In the genomic region with DNA sequence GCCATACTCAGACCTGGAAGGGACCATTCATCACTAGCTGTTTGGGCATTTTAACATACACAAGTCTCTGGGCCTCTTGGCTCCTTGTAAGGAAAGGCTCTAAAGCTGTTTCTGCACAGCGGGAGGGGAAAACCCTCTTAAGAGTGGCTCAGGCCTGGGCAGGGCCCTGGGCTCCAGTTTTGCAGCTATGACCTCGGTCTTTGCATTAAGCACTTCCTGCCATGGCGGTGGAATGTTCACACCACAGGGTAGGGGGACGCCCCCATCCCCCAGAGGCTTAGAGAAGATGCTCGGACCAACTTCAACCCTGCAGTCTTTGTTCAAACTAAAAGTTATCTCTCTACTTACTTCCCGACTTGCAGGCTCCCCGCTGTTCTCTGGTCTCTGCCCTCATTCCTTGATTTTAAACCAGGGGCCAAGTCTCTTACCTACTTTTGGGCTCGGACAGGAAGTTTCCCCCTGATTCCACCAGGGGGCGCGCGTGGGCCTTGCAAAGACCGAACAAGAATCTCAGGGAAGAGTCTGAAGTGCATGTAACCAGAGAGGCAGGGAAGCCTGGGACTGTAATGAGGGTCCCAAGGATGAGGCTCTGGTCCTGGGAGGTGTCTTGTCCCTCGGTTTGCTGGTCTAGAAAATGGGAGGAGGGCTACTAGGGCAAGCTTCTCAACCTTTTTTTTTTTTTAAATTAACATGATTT, we compare ENCODE assay signal across 9 mouse cellular contexts. TPM values are rescaled to one million over a fixed set of nuclear protein-coding genes. Genes with fewer than 3 reads are reported as not detected.
DNase-seq lines count a peak whose midpoint lies in the region; ATAC-seq and TF ChIP-seq lines count a peak whose summit lies in the region.
"Had no signal": no experiment of that assay in that cellular context is flagged by ENCODE, and none has a peak within 500 bp of the region (broad histone marks: within the 10 kb centered on the region; RNA-seq: fewer than 3 reads in every experiment).

No protein-coding gene starts in this region.

- no peak overlapping the region for H3K9ac ChIP-seq in ES-Bruce4 (ENCODE audit: low read depth, poor library complexity, severe bottlenecking)
- no peak overlapping the region for H3K9ac ChIP-seq in forebrain, embryonic 14.5 days (ENCODE audit: low read length)
- H3K9ac ChIP-seq in lung, embryonic 14.5 days: no peak overlapping the region

- H3K36me3 ChIP-seq in ES-Bruce4 (ENCODE audit: control insufficient read depth, insufficient read depth, low read length, poor library complexity, severe bottlenecking): no peaks in the 10 kb centered on the region
- H3K36me3 ChIP-seq in forebrain, embryonic 14.5 days (ENCODE audit: control insufficient read depth, insufficient read depth, low read length): no peaks in the 10 kb centered on the region
- no peaks in the 10 kb centered on the region for H3K36me3 ChIP-seq in lung, embryonic 14.5 days (ENCODE audit: insufficient read depth)

- DNase-seq in c-Kit-positive CD71-positive TER-119-positive erythroid progenitor cells, embryonic 14.5 days (ENCODE audit: low spot score): peak; percentile 75
- DNase-seq in forebrain, embryonic 14.5 days (ENCODE audit: low spot score): peak; percentile 88
- DNase-seq in heart, postnatal 36 days: peak; percentile 84 to 86
- DNase-seq in layer of hippocampus, adult 18-20 months (ENCODE audit: low spot score in 2 of 2): peak; percentile 58 to 87
- peak; percentile 94 for DNase-seq in lung, embryonic 14.5 days
- DNase-seq in ovary, postnatal 10 days (ENCODE audit: low spot score): peak; percentile 67
- DNase-seq in thymus, postnatal 0 days (ENCODE audit: low spot score): peak; percentile 85

- H3K4me1 ChIP-seq in ES-Bruce4 (ENCODE audit: control insufficient read depth, insufficient read depth, low read length): no peaks in the 10 kb centered on the region
- no peaks in the 10 kb centered on the region for H3K4me1 ChIP-seq in forebrain, embryonic 14.5 days (ENCODE audit: control insufficient read depth, insufficient read depth, low read length)
- H3K4me1 ChIP-seq in lung, embryonic 14.5 days (ENCODE audit: insufficient read depth): 0 out of 2 replicates have a peak, but pooled peaks cover 2% of the 10 kb centered on the region

- no peaks in the 10 kb centered on the region for H3K27me3 ChIP-seq in ES-Bruce4 (ENCODE audit: control insufficient read depth, insufficient read depth, low read length, poor library complexity, severe bottlenecking)
- H3K27me3 ChIP-seq in forebrain, embryonic 14.5 days (replicated peaks; ENCODE audit: control insufficient read depth, insufficient read depth, low read length): no peaks in the 10 kb centered on the region
- no peaks in the 10 kb centered on the region for H3K27me3 ChIP-seq in lung, embryonic 14.5 days (ENCODE audit: insufficient read depth, low read length)

- H3K4me3 ChIP-seq in ES-Bruce4 (ENCODE audit: low read depth, low read length): peak overlapping the region; percentile 25; the same call in 1 of the 2 replicates
- no peak overlapping the region for H3K4me3 ChIP-seq in forebrain, embryonic 14.5 days (ENCODE audit: low read depth, low read length)
- H3K4me3 ChIP-seq in lung, embryonic 14.5 days (ENCODE audit: low read depth, low read length): no peak overlapping the region

- H3K27ac ChIP-seq in ES-Bruce4 (ENCODE audit: insufficient read depth, low read length): no peak overlapping the region
- no peak overlapping the region for H3K27ac ChIP-seq in forebrain, embryonic 14.5 days (ENCODE audit: low read depth, low read length)
- peak overlapping the region; percentile 32; the same call in 1 of the 2 replicates for H3K27ac ChIP-seq in lung, embryonic 14.5 days (ENCODE audit: low read depth)
- H3K27ac ChIP-seq: macrophage had no signal

- TF ChIP-seq POLR2A in ES-Bruce4 (IDR thresholded peaks at IDR 0.05; ENCODE audit: insufficient read depth, low read length): no peak

- intact Hi-C loops in heart, postnatal 36 days (cut with DNase I): loop anchor here (1.0 kb wide), 2 partner anchors 367 to 391 kb away; no protein-coding TSS in a partner anchor

- H3K4me2 ChIP-seq in forebrain, embryonic 14.5 days (ENCODE audit: low read length): no peak overlapping the region
- H3K4me2 ChIP-seq in lung, embryonic 14.5 days: no peak overlapping the region

- peak; percentile 51; the same call in 1 of the 2 replicates for ATAC-seq in forebrain, embryonic 14.5 days
- ATAC-seq in lung, embryonic 14.5 days (ENCODE audit: insufficient read depth): peak; percentile 64; the same call in 1 of the 2 replicates

- 5% methylated on average over 13 of the region's 13 CpGs for WGBS in forebrain, embryonic 14.5 days
- WGBS in lung, embryonic 14.5 days: 7% methylated on average over 13 of the region's 13 CpGs

- TF ChIP-seq EP300 in ES-Bruce4 (IDR thresholded peaks at IDR 0.05; ENCODE audit: insufficient read depth, low read depth, low read length): 0 out of 2 replicates have a peak, but pooled peaks have one; percentile 13

- TF ChIP-seq CTCF in ES-Bruce4 (IDR thresholded peaks at IDR 0.05; ENCODE audit: low read depth, low read length): peak; percentile 87
- peak; percentile 98 for TF ChIP-seq CTCF in lung, embryonic 14.5 days (IDR thresholded peaks at IDR 0.05; ENCODE audit: low read depth)

- no peaks in the 10 kb centered on the region for H3K9me3 ChIP-seq in ES-Bruce4 (replicated peaks; ENCODE audit: control insufficient read depth, insufficient read depth, low read length, poor library complexity, severe bottlenecking)
- H3K9me3 ChIP-seq in forebrain, embryonic 14.5 days (replicated peaks; ENCODE audit: control insufficient read depth, low read length): no peaks in the 10 kb centered on the region
- H3K9me3 ChIP-seq in lung, embryonic 14.5 days (ENCODE audit: low read depth, low read length): no peaks in the 10 kb centered on the region

RNA-seq across cellular contexts. Expression of gene Dab2ip, which starts 18.6 kb away (rescaled TPM):
- 29.4 and 37.3 TPM in 2 replicates for polyA plus RNA-seq in ES-Bruce4 (2011; ENCODE audit: insufficient read depth, insufficient read length, low read depth, missing spikeins)
- polyA plus RNA-seq in forebrain, embryonic 14.5 days (2014; fragmentation: Nextera tagmentation; extraction: Ambion mirVana): 29.7 and 37.9 TPM in 2 replicates
- 10 to 100 TPM; 41.7 to 54.2 TPM for total RNA-seq in heart, postnatal 36 days (2021)
- 100 to 1,000 TPM; 108 to 109 TPM for total RNA-seq in layer of hippocampus, adult 18-20 months (2021)
- 51.7 and 61.4 TPM in 2 replicates for polyA plus RNA-seq in lung, embryonic 14.5 days (2014; fragmentation: Nextera tagmentation; extraction: Ambion mirVana)
- 15.4 and 19.0 TPM in 2 replicates for polyA plus RNA-seq in thymus, postnatal 0 days (2015; fragmentation: Nextera tagmentation; extraction: Ambion mirVana)
